Mouse (Mus musculus) cerebral cortex, adult 2 months (tissue): Measurements from ENCODE around the gene Sidt2.

ENCODE experiments used
- WGBS: fragments of 180-500 bp; shearing (Covaris S2); methylation state at CpG from one replicate; pipeline ENCODE4 v1.1.7; 2018; 5-methylcytosine and 5-hydroxymethylcytosine counted together

Sidt2 gene

GRCm38 (mm10) chr9:45946182-45946871 lies 8.7 kb downstream of the Sidt2 start:
- 90% methylated on average over 16 of the region's 16 CpGs for WGBS

- 78% methylated on average over 13 of the region's 13 CpGs for WGBS
Observed at GRCm38 (mm10) chr9:45945721-45946120, 9.3 kb downstream of the Sidt2 start.

- 84% methylated on average over 13 of the region's 13 CpGs for WGBS
Observed at GRCm38 (mm10) chr9:45944506-45945400, 10.3 kb downstream of the Sidt2 start.

- WGBS = 87% methylated on average over 8 of the region's 8 CpGs
Observed at GRCm38 (mm10) chr9:45943628-45944505, 11.2 kb downstream of the Sidt2 start.

- WGBS = 91% methylated on average over 8 of the region's 8 CpGs
Observed at GRCm38 (mm10) chr9:45942916-45943315, 12.1 kb downstream of the Sidt2 start.

GRCm38 (mm10) chr9:45942464-45942863 lies 12.6 kb downstream of the Sidt2 start:
- WGBS = 92% methylated on average over 16 of the region's 16 CpGs

- 72% methylated on average over 18 of the region's 18 CpGs for WGBS
Observed at GRCm38 (mm10) chr9:45941329-45941888, 13.6 kb downstream of the Sidt2 start.

- WGBS = 95% methylated on average over 6 of the region's 6 CpGs
Observed at GRCm38 (mm10) chr9:45939794-45940193, 15.3 kb downstream of the Sidt2 start.

GRCm38 (mm10) chr9:45938952-45939637 lies 16.0 kb downstream of the Sidt2 start:
- 77% methylated on average over 15 of the region's 15 CpGs for WGBS

- WGBS = 76% methylated on average over 8 of the region's 8 CpGs
Observed at GRCm38 (mm10) chr9:45938088-45938487, 17.0 kb downstream of the Sidt2 start.

GRCm38 (mm10) chr9:45936883-45937282 lies 18.2 kb downstream of the Sidt2 start:
- WGBS = 8% methylated on average over 3 of the region's 3 CpGs

- 20% methylated on average over 21 of the region's 21 CpGs for WGBS
Observed at GRCm38 (mm10) chr9:45935628-45936210, 19.3 kb downstream of the Sidt2 start, which contains the start of gene Tagln. Gene Tagln, minus strand, starts transcription at chr9:45936058.

GRCm38 (mm10) chr9:45932571-45933415 lies 22.3 kb downstream of the Sidt2 start:
- WGBS = 60% methylated on average over 11 of the region's 11 CpGs

GRCm38 (mm10) chr9:45931958-45932357 lies 23.1 kb downstream of the Sidt2 start:
- 50% methylated on average over 1 of the region's 1 CpGs for WGBS

- WGBS = 75% methylated on average over 5 of the region's 5 CpGs
Observed at GRCm38 (mm10) chr9:45929285-45929684, 25.8 kb downstream of the Sidt2 start.

GRCm38 (mm10) chr9:45919895-45920294 lies 35.2 kb downstream of the Sidt2 start:
- WGBS = 45% methylated on average over 1 of the region's 1 CpGs

- WGBS = 36% methylated on average over 5 of the region's 5 CpGs
Observed at GRCm38 (mm10) chr9:45917041-45917934, 37.8 kb downstream of the Sidt2 start.

- 54% methylated on average over 2 of the region's 2 CpGs for WGBS
Observed at GRCm38 (mm10) chr9:45915659-45916058, 39.4 kb downstream of the Sidt2 start.
